In genomic region chr6:39381125-39381880, GRCm38 (mm10) we compare ENCODE assay signal across 9 mouse cellular contexts. TPM values are rescaled to one million over a fixed set of nuclear protein-coding genes. Genes with fewer than 3 reads are reported as not detected.
DNase-seq lines count a peak whose midpoint lies in the region; ATAC-seq lines count a peak whose summit lies in the region.
"Had no signal": no experiment of that assay in that cellular context is flagged by ENCODE, and none has a peak within 500 bp of the region (broad histone marks: within the 10 kb centered on the region; RNA-seq: fewer than 3 reads in every experiment).

Gene Rab19, plus strand, starts transcription at chr6:39381175.

- H3K9me3 ChIP-seq in forebrain, embryonic 13.5 days (replicated peaks), result no peaks in the 10 kb centered on the region
- no peaks in the 10 kb centered on the region for H3K9me3 ChIP-seq in intestine, embryonic 14.5 days (ENCODE audit: control insufficient read depth, low read length)
- H3K9me3 ChIP-seq in liver, embryonic 16.5 days (replicated peaks; ENCODE audit: control insufficient read depth, low read length), result no peaks in the 10 kb centered on the region
- no peaks in the 10 kb centered on the region for H3K9me3 ChIP-seq in neural tube, embryonic 14.5 days (ENCODE audit: control insufficient read depth, low read length)

- DNase-seq in retina, postnatal 1 day, result peak; percentile 16
- no peak for DNase-seq in retina, embryonic 14.5 days (ENCODE audit: low spot score)
- peak; percentile 80 for DNase-seq in intestine, embryonic 14.5 days (ENCODE audit: low spot score)
- DNase-seq in layer of hippocampus, postnatal 25 days (ENCODE audit: extremely low spot score in 1 of 2, low spot score in 1 of 2), result no peak
- DNase-seq in right cerebral cortex, postnatal 25 days, result no peak

- H3K4me1 ChIP-seq in forebrain, embryonic 13.5 days, result peaks cover 12% of the 10 kb centered on the region
- H3K4me1 ChIP-seq in intestine, embryonic 14.5 days (replicated peaks; ENCODE audit: control insufficient read depth, insufficient read depth, low read length), result peaks cover 9% of the 10 kb centered on the region
- peaks cover 5% of the 10 kb centered on the region for H3K4me1 ChIP-seq in liver, embryonic 16.5 days (ENCODE audit: control insufficient read depth, low read depth, low read length)
- no peaks in the 10 kb centered on the region for H3K4me1 ChIP-seq in neural tube, embryonic 14.5 days (ENCODE audit: control insufficient read depth, insufficient read depth, low read length)

- 8% methylated on average over 20 of the region's 20 CpGs for WGBS in forebrain, embryonic 13.5 days
- WGBS in intestine, embryonic 14.5 days, result 7% methylated on average over 20 of the region's 20 CpGs
- WGBS in liver, embryonic 16.5 days (ENCODE audit: insufficient replicate concordance), result 3% methylated on average over 20 of the region's 20 CpGs
- 15% methylated on average over 20 of the region's 20 CpGs for WGBS in neural tube, embryonic 14.5 days

- no peak within 1 kb of the TSS for H3K27ac ChIP-seq in forebrain, embryonic 13.5 days
- H3K27ac ChIP-seq in intestine, embryonic 14.5 days (ENCODE audit: low read depth), result peak within 1 kb of the TSS; percentile 62
- no peak within 1 kb of the TSS for H3K27ac ChIP-seq in liver, embryonic 16.5 days (ENCODE audit: low read length)
- H3K27ac ChIP-seq in neural tube, embryonic 14.5 days (ENCODE audit: low read depth, low read length), result no peak within 1 kb of the TSS

- peak within 1 kb of the TSS; percentile 52 for H3K4me2 ChIP-seq in forebrain, embryonic 13.5 days
- peak within 1 kb of the TSS; percentile 69 for H3K4me2 ChIP-seq in intestine, embryonic 14.5 days (ENCODE audit: low read length)
- H3K4me2 ChIP-seq in liver, embryonic 16.5 days (ENCODE audit: low read depth, low read length), result peak within 1 kb of the TSS; percentile 62
- H3K4me2 ChIP-seq in neural tube, embryonic 14.5 days (ENCODE audit: low read depth, low read length), result peak within 1 kb of the TSS; percentile 32; the same call in 1 of the 2 replicates

- H3K9ac ChIP-seq in forebrain, embryonic 13.5 days, result no peak within 1 kb of the TSS
- H3K9ac ChIP-seq in intestine, embryonic 14.5 days (ENCODE audit: low read length), result peak within 1 kb of the TSS; percentile 44
- peak within 1 kb of the TSS; percentile 43 for H3K9ac ChIP-seq in liver, embryonic 16.5 days (ENCODE audit: low read depth, low read length)
- no peak within 1 kb of the TSS for H3K9ac ChIP-seq in neural tube, embryonic 14.5 days (replicated peaks; ENCODE audit: low read depth, low read length)

- ATAC-seq in forebrain, embryonic 13.5 days, result no peak
- no peak for ATAC-seq in intestine, embryonic 14.5 days (replicated peaks; ENCODE audit: low FRiP score, low TSS enrichment, low read depth)
- no peak for ATAC-seq in liver, embryonic 16.5 days (ENCODE audit: low read depth)
- ATAC-seq in neural tube, embryonic 14.5 days (ENCODE audit: low read depth), result no peak

- no peaks in the 10 kb centered on the region for H3K36me3 ChIP-seq in forebrain, embryonic 13.5 days (ENCODE audit: poor library complexity, severe bottlenecking)
- no peaks in the 10 kb centered on the region for H3K36me3 ChIP-seq in intestine, embryonic 14.5 days (ENCODE audit: control insufficient read depth, insufficient read depth, low read length)
- H3K36me3 ChIP-seq in liver, embryonic 16.5 days (ENCODE audit: control insufficient read depth, insufficient read depth), result no peaks in the 10 kb centered on the region
- no peaks in the 10 kb centered on the region for H3K36me3 ChIP-seq in neural tube, embryonic 14.5 days (ENCODE audit: control insufficient read depth, insufficient read depth, low read length)

- peak within 1 kb of the TSS; percentile 28 for H3K4me3 ChIP-seq in forebrain, embryonic 13.5 days
- H3K4me3 ChIP-seq in intestine, embryonic 14.5 days (ENCODE audit: low read depth, low read length), result peak within 1 kb of the TSS; percentile 44
- H3K4me3 ChIP-seq in liver, embryonic 16.5 days (ENCODE audit: low read depth, low read length), result peak within 1 kb of the TSS; percentile 52
- H3K4me3 ChIP-seq in neural tube, embryonic 14.5 days (ENCODE audit: low read depth, low read length), result peak within 1 kb of the TSS; percentile 5; the same call in 1 of the 2 replicates
- H3K4me3 ChIP-seq: myocyte had no signal

- H3K27me3 ChIP-seq in forebrain, embryonic 13.5 days, result peaks cover 8% of the 10 kb centered on the region
- H3K27me3 ChIP-seq in intestine, embryonic 14.5 days (replicated peaks; ENCODE audit: control insufficient read depth, insufficient read depth, low read length), result peaks cover 8% of the 10 kb centered on the region; the same call in 1 of the 2 replicates
- H3K27me3 ChIP-seq in liver, embryonic 16.5 days (ENCODE audit: control insufficient read depth, insufficient read depth, low read depth, low read length), result peaks cover 29% of the 10 kb centered on the region
- no peaks in the 10 kb centered on the region for H3K27me3 ChIP-seq in neural tube, embryonic 14.5 days (ENCODE audit: control insufficient read depth, insufficient read depth, low read length)

RNA-seq across cellular contexts. Expression of gene Rab19, which starts in this region (rescaled TPM):
- 0.29 and 0.31 TPM in 2 replicates for polyA plus RNA-seq in forebrain, embryonic 13.5 days (2015; fragmentation: Nextera tagmentation; extraction: Ambion mirVana)
- polyA plus RNA-seq in intestine, embryonic 14.5 days (2014; fragmentation: Nextera tagmentation; extraction: Ambion mirVana), result 4.0 and 5.9 TPM in 2 replicates
- polyA plus RNA-seq in liver, embryonic 16.5 days (2015; fragmentation: Nextera tagmentation; extraction: Ambion mirVana), result 0.36 and 0.54 TPM in 2 replicates
- 0.22 TPM in 1 of 2 replicates, not detected in the other for polyA plus RNA-seq in neural tube, embryonic 14.5 days (2014; fragmentation: Nextera tagmentation; extraction: Ambion mirVana)
- total RNA-seq in layer of hippocampus, postnatal 25 days (2021), result not detected
- polyA plus RNA-seq: myocyte had no signal

Comparison
In these comparisons a context has a peak if more than half of its experiments do, and no peak if none do; other contexts are left out.
1. DNase-seq: peak in retina, postnatal 1 day (single experiment) and intestine, embryonic 14.5 days (single experiment); none in retina, embryonic 14.5 days (single experiment), layer of hippocampus, postnatal 25 days (0 of 2) and right cerebral cortex, postnatal 25 days (single experiment).
2. H3K9ac ChIP-seq: peak in intestine, embryonic 14.5 days (single experiment) and liver, embryonic 16.5 days (single experiment); none in forebrain, embryonic 13.5 days (single experiment) and neural tube, embryonic 14.5 days (single experiment).
3. Peak in every context shown above with its lines, with median percentiles within 50 percentile points of each other: H3K4me2 ChIP-seq and H3K4me3 ChIP-seq.